Mouse (Mus musculus) bone marrow macrophage, adult 2 months (primary cell): ENCODE results near the gene Iqsec1. TPM values are rescaled to one million over a fixed set of nuclear protein-coding genes. Genes with fewer than 3 reads are reported as not detected.

ENCODE experiments used
- H3K27ac ChIP-seq: 2 replicates; pipeline ENCODE4 v1.5.1; 2012; ENCODE audit warnings: low read depth, low read length; ENCODE audit not compliant: insufficient read depth
- H3K4me1 ChIP-seq: 2 replicates; pipeline ENCODE4 v1.6.1; 2012; ENCODE audit warnings: low read length; ENCODE audit not compliant: control insufficient read depth, insufficient read depth
- H3K4me3 ChIP-seq: 2 replicates; pipeline ENCODE4 v1.5.1; 2012; ENCODE audit warnings: mild to moderate bottlenecking, low read length, moderate library complexity; ENCODE audit not compliant: insufficient read depth
- CTCF ChIP-seq: IDR thresholded peaks from 2 replicates; pipeline ENCODE4 v1.5.1; 2012; ENCODE audit warnings: low read depth, mild to moderate bottlenecking, low read length, moderate library complexity
- POLR2A ChIP-seq: IDR thresholded peaks from 2 replicates; pipeline ENCODE4 v1.6.1; 2012; ENCODE audit warnings: mild to moderate bottlenecking, low read depth, low read length, borderline replicate concordance
- polyA plus RNA-seq: library from polyadenylated mRNA; stranded (reverse); fragments of >200 nt; gene quantifications from 2 replicates; pipeline ENCODE4 v1.2.4, GENCODE M21; 2012; ENCODE audit not compliant: missing spikeins, insufficient read depth, insufficient read length

The Iqsec1 gene
- polyA plus RNA-seq, 1 experiment: 38.2 TPM

DNA sequence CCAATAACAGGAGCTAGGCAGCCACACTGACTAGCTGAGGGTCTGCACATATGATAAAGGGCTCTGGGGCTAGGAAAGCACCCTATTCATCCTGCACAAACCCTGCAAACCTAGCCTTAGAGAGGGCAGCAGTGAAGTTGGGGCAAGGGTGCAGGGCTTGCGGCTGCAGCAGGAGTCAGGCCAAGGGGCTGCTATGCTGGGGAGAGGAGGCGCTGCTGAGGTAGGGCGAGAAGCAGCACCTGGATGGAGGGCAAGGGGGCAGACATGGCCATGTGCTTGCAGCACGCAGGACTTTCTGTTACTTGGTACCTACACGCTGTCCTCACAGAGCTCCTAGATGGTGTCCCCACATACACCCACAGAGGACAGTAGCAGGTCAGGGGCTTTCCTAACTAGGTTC is 246.8 kb downstream of the Iqsec1 start:
- no peak overlapping the region for H3K4me3 ChIP-seq
- peaks cover 62% of the 10 kb centered on the region for H3K4me1 ChIP-seq
- no peak overlapping the region for H3K27ac ChIP-seq

DNA sequence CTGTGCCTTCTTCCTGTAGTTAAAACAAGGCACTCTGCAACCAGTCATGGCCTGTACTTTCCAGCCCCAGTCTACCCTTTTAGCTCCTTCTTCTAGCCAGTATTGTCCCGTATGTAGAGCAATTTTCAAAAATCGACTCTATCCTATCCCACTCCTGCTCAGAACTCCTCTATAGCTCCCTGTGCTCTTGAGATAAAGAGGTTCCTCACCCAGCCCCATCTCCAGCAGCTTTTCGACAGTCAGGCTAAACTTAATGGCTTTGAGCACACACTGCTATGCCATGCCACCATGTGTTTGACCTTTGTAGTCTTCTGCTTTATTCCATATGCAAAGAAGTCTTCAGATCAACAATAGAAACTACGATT is 247.4 kb downstream of the Iqsec1 start:
- TF ChIP-seq POLR2A (no peak), CTCF (no peak)
- Histone ChIP-seq H3K4me3 (no peak overlapping the region), H3K27ac (peak overlapping the region; percentile 53), H3K4me1 (peaks cover 56% of the 10 kb centered on the region)

More for the DNA sequence above, 246.8 kb downstream of the Iqsec1 start:
- no peak for TF ChIP-seq POLR2A
- no peak for TF ChIP-seq CTCF

DNA sequence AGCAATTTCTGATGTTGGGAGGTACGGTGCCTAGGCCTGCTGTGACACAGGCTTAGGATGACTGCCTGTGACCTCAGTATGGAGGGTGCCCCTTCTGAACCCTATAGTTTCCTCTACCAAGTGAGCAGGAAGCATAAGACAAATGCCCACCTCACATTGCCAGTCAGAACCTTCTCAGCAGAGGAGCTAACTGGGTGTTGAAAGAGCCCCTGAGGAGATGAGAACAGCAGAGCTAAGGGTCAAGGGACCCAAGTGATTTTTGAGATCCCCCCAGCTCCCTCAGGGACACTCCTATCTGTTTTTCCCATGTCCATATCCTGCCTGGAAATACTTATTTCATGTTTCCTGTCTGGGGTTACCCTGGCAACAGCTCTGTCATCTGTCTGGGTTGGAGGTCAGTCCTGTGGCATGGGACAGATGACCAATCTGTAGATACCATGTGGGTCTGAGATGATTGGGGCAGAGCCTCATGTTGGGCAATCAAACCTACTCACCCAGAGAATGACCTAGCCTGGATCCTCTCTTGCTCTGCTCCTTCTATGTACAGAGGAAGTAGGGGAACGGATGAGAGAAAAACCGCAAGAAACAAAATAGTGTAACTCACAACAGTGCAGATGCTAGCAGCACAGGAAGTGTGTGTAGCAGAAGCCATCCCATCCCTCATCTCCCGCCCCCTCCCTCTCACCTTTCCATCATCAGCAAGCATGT is 248.0 kb downstream of the Iqsec1 start:
- H3K27ac ChIP-seq: peak overlapping the region; percentile 87
- H3K4me1 ChIP-seq: peaks cover 56% of the 10 kb centered on the region
- no peak overlapping the region for H3K4me3 ChIP-seq
- no peak for TF ChIP-seq POLR2A
- TF ChIP-seq CTCF: no peak

DNA sequence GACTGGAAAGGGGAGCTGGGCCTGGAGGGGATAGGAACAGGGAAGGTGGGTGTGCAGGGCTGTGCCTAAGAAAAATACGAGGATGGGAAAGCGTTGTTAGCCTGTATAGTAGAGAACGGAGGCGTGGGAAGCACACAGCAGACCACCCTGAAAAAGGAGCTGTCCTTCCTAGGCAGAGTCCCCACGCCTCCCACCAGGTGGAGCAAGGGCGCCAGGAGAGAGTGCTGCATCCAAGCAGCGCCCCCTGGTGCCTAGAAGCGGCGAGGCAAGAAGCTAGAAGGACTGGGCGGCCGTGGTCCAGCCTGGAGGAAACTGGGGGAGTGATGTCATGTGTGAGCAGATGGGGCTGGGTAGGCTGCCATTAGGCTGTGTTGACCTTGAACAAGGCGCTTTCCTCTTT is 251.1 kb downstream of the Iqsec1 start:
- TF ChIP-seq POLR2A (no peak), CTCF (peak; percentile 98)
- no peak overlapping the region for H3K27ac ChIP-seq
- H3K4me1 ChIP-seq: peaks cover 57% of the 10 kb centered on the region
- H3K4me3 ChIP-seq: peak overlapping the region; percentile 75

DNA sequence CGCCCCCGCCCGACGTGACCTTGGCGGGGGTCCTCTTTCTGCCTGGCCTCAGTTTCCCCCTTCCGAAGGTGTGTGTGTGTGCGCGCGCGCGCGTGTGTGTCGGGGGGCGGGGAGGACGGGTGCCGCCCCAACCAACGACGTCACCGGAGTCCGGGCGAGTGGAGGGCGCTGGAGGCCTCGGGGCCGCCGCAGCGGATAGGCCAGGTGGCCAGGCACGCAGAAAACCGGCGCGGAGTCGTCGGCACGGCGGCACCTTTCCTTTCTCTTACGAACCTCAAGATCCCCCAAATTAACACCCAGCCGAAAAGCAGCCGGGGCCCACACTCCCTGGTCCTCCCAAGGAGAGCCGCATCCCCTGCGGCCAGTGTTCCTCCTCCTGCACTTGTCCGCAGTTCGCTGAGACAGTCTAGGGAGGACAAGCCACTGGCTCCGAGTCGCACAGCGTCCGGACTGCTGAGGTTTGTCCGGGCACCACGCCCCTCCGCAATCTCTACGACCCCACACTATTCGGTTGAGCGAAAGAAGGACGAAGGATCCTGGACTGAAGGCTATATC is 251.7 kb downstream of the Iqsec1 start:
- Histone ChIP-seq H3K4me1 (peaks cover 56% of the 10 kb centered on the region), H3K27ac (no peak overlapping the region), H3K4me3 (peak overlapping the region; percentile 75)
- no peak for TF ChIP-seq POLR2A
- no peak for TF ChIP-seq CTCF

DNA sequence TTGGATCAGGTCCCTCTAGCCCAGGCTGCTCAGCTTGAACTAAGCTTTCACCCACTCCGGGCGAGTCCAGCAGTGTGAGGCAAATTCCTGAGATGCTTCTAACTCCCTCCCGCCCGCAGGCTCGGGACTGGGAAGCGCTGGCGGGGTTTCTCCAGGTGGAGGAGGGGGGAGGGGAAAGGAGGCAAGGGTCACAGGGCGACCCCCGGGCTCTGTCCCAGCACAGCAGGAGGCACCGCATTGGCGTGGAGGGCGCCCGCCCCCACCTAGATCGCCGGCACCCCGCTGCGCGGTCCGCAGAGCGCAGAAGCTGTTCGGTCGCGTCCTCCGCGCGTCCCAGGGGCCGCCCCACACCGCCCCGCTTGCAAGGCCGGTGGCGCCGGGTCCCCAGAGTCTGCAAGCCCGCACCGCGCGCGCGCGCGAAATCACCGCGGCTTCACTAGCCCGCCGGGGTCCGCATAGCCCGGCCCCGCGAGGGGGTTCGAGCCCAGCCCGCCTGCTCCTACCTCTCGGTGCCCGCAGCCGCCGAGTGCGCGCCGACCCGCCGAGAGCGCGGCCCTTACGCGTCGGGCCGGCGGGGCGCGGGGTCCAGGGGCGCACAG is 252.3 kb downstream of the Iqsec1 start:
- peaks cover 56% of the 10 kb centered on the region for H3K4me1 ChIP-seq
- H3K27ac ChIP-seq: no peak overlapping the region
- peak overlapping the region; percentile 75 for H3K4me3 ChIP-seq
- TF ChIP-seq CTCF: no peak
- TF ChIP-seq POLR2A: no peak

DNA sequence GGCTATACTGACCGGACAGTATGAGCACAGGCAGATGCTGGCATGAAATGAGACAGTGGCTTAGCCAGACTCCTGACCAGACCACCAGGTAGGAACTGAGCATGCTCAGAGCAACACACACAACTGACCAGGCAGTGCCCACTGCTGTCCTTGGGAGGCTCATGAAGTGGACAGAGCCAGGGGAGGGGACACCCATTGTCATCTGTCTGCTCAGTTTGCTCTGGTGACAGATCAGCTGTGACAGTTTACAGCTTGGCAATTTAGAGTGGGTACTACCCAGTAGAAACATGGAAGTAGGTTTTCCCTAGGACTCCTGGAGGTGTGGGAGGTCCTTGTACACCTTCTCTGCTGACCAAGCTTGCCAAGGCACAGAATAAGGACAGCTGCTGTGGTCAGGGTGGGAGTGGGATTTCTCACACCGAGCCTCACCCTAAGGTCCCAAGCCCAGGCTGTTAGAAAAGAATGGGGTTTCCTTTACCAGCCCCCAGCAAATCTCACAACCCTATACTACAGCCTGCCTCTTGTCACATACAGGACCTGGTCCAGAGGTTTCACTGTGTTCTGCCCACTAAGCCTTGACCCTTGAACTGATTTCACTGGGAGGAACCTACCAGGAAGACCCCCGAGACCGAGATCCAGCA is 253.0 kb downstream of the Iqsec1 start:
- Histone ChIP-seq H3K4me3 (peak overlapping the region; percentile 75), H3K4me1 (peaks cover 54% of the 10 kb centered on the region), H3K27ac (peak overlapping the region; percentile 24)

DNA sequence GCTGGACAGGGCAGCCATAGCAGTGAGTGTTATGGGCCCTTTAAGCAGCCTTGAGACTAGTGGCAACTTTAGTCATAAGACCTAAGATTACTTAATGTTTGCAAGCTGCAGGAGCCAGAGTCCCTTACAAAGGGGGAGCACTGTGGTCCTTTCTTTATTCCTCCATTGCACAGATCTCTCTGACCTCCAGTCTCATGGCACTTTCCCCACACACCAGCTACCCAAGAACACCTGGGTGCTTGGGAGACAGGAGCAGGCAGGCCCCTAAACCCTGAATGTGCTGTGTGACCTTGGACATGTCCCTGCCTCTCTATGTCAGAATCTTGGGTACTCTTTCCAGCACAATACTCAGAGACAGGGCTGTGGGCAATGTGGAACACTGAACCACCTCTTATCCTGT is 253.7 kb downstream of the Iqsec1 start:
- no peak for TF ChIP-seq POLR2A
- no peak for TF ChIP-seq CTCF
- Histone ChIP-seq H3K27ac (peak overlapping the region; percentile 24), H3K4me1 (peaks cover 47% of the 10 kb centered on the region), H3K4me3 (peak overlapping the region; percentile 2; the same call in 1 of the 2 replicates)

More for the DNA sequence above, 253.0 kb downstream of the Iqsec1 start:
- TF ChIP-seq CTCF: no peak
- TF ChIP-seq POLR2A: no peak

DNA sequence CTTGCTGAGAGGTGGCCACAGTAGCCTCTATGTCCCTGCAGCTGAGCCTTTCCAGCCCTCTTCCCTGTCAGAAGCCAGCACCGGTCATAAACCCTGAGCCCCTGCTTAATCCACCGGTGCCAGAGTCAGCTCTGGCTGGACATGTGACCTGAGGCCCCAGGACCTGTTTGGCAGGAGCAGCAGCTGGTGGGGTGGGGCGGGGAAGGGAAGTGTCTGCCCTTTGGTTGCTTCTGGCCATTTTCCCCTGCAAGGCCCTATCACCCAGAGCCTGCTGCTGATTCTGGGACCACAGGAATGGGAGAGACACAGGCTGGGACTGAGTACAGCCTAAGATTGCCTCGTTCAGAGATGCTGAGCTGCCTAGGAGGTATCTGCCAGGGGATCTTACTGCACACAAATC is 257.2 kb downstream of the Iqsec1 start:
- Histone ChIP-seq H3K4me1 (peaks cover 36% of the 10 kb centered on the region), H3K27ac (no peak overlapping the region), H3K4me3 (no peak overlapping the region)
- TF ChIP-seq POLR2A (no peak), CTCF (no peak)

DNA sequence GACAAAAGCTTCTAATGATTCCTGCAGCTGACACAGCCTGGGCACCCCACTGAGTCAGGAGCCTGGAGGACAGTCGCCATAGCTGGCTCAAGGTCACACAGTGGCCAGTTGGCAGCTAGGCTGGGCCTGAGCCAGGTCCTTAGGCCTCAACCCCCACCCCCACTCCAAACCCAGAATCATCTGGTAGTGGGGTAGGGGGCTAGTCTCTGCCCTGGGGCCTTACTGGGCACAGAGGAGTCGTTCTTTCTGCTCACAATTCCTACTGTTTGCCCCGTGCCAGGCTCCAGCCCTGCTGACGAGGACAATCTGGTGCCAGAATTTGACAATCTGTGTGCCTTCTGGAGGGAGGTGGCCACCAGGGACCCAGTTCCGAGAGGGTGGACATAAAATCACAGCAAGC is 258.7 kb downstream of the Iqsec1 start:
- H3K27ac ChIP-seq: no peak overlapping the region
- H3K4me1 ChIP-seq: peaks cover 24% of the 10 kb centered on the region
- no peak overlapping the region for H3K4me3 ChIP-seq
- TF ChIP-seq POLR2A (no peak), CTCF (no peak)
